Mouse (Mus musculus) forebrain, embryonic 14.5 days (tissue): ENCODE data around the gene Map2k3. TPM values are rescaled to one million over a fixed set of nuclear protein-coding genes. Genes with fewer than 3 reads are reported as not detected.

Source experiments
- ATAC-seq: fragments of 200-750 bp; cut with Nextera tagmentation; 2 replicates; pipeline ENCODE4 v1.8.0; 2017; ENCODE audit warnings: mild to moderate bottlenecking, moderate library complexity
- DNase-seq: peaks from one replicate; pipeline ENCODE4 v3.0.0-alpha.2; 2015; ENCODE audit warnings: low spot score
- H3K27ac ChIP-seq: fragments of 300-500 bp; sonication (generic); 2 replicates; pipeline ENCODE4 v1.5.1; 2014; ENCODE audit warnings: low read depth, mild to moderate bottlenecking, control low read depth, low read length, moderate library complexity
- H3K27me3 ChIP-seq: fragments of 300-500 bp; sonication (generic); replicated peaks from 2 replicates; pipeline ENCODE4 v1.6.1; 2014; ENCODE audit warnings: low read length, control low read depth, mixed read lengths; ENCODE audit not compliant: control insufficient read depth, insufficient read depth
- H3K36me3 ChIP-seq: fragments of 300-500 bp; sonication (generic); 2 replicates; pipeline ENCODE4 v1.6.1; 2014; ENCODE audit warnings: low read length, control low read depth; ENCODE audit not compliant: control insufficient read depth, insufficient read depth
- H3K4me1 ChIP-seq: fragments of 300-500 bp; sonication (generic); 2 replicates; pipeline ENCODE4 v1.6.1; 2014; ENCODE audit warnings: antibody characterized with exemption, low read length, control low read depth; ENCODE audit not compliant: control insufficient read depth, insufficient read depth
- H3K4me2 ChIP-seq: fragments of 300-500 bp; sonication (generic); 2 replicates; pipeline ENCODE4 v1.6.1; 2014; ENCODE audit warnings: mild to moderate bottlenecking, control low read depth, low read length
- H3K4me3 ChIP-seq: fragments of 300-500 bp; sonication (generic); 2 replicates; pipeline ENCODE4 v1.5.1; 2014; ENCODE audit warnings: low read depth, low read length, control low read depth
- H3K9ac ChIP-seq: fragments of 300-500 bp; sonication (generic); 2 replicates; pipeline ENCODE4 v1.6.1; 2014; ENCODE audit warnings: mild to moderate bottlenecking, low read length, control low read depth, moderate library complexity
- H3K9me3 ChIP-seq: fragments of 300-500 bp; sonication (generic); replicated peaks from 2 replicates; pipeline ENCODE4 v1.6.1; 2016; ENCODE audit warnings: low read length, control low read depth, mixed read lengths; ENCODE audit not compliant: control insufficient read depth
- WGBS: fragments of 180-500 bp; shearing (Covaris S2); extraction: QIAGEN DNeasy Blood & Tissue Kit; methylation state at CpG from one replicate; pipeline ENCODE4 v1.1.7; 2014; 5-methylcytosine and 5-hydroxymethylcytosine counted together
- polyA plus RNA-seq: library from polyadenylated mRNA; unstranded; fragments of >200 nt; fragmentation: Nextera tagmentation; extraction: Ambion mirVana; gene quantifications from 2 replicates; pipeline ENCODE4 v1.2.1, GENCODE M21; 2014

Gene Map2k3
- polyA plus RNA-seq, 1 experiment from 2014 or later, result 23.7 TPM

DNA sequence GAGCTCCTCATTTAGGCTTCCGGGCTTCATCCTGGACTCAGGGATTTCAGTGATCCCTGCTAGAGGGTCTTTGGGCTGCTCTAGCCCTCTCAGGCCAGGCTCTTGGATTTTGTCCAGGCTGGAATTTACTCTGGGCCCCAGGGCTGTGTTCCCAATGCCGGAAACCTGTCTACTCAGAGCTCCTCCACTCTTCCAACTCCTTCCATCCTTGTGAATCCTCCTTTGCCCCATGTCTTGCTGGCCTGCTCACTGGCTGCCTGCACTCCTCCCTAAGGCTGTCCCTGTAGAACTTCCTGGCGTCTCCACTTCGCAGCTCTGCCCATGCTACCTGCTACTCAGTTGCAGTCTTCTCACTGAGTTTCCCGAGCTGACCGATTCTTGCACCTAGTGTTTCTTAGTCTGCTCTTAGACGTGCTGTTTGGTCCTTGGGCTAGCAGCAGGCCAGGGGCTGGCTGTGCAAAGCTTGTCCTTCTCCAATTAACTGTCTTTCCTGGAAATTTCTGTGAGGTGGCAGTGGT, 729 bp downstream of the Map2k3 start:
- 6% methylated on average over 7 of the region's 7 CpGs for WGBS
- H3K4me3 ChIP-seq, result peak overlapping the region; percentile 73
- peak overlapping the region; percentile 78 for H3K9ac ChIP-seq
- H3K4me2 ChIP-seq, result peak overlapping the region; percentile 89
- peak; percentile 25 for DNase-seq
- no peaks in the 10 kb centered on the region for H3K36me3 ChIP-seq
- no peak for ATAC-seq
- no peaks in the 10 kb centered on the region for H3K27me3 ChIP-seq
- peaks cover 16% of the 10 kb centered on the region for H3K4me1 ChIP-seq
- H3K9me3 ChIP-seq, result no peaks in the 10 kb centered on the region
- H3K27ac ChIP-seq, result no peak overlapping the region

DNA sequence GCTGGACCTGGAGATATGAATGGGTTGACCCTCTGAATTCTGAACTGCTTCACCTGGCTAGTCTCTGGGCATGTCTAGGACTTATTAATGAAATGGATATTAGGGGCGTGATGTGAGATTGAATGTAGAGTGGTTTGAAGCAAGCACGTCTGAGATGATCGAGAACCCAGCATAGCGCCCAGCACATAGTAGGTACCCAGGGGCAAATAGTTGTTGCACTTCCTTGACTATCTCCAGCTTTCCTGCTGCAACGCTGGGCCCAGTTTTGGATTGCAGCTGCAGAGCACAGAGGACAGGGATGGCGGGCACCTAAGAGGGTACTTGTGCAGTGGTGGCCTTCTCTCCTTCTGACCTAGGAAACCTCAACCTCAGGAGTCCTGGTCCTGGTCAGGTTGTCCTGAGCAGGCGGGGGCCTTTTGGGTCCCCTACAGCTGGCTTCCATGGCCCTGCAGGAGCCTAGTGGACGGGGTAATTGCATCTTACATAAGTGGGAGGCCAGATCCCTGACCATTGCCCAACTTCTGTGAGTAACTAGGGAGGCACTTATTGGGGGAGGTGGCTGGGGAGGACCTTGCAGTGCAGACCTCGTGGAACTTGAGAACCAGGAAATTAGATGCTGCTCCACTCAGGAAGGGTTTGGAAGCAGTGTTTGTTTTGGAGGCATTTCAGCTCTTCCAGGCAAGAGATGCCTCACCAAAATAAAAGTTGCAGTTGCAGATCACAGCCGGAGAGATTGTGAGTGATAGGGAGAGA, 1.5 kb downstream of the Map2k3 start:
- Histone ChIP-seq H3K9ac (peak overlapping the region; percentile 78; the same call in 1 of the 2 replicates), H3K4me2 (peak overlapping the region; percentile 89), H3K4me3 (no peak overlapping the region), H3K27me3 (no peaks in the 10 kb centered on the region), H3K9me3 (no peaks in the 10 kb centered on the region), H3K36me3 (no peaks in the 10 kb centered on the region), H3K4me1 (peaks cover 16% of the 10 kb centered on the region), H3K27ac (no peak overlapping the region)
- ATAC-seq, result no peak
- WGBS, result 88% methylated on average over 10 of the region's 10 CpGs
- no peak for DNase-seq

DNA sequence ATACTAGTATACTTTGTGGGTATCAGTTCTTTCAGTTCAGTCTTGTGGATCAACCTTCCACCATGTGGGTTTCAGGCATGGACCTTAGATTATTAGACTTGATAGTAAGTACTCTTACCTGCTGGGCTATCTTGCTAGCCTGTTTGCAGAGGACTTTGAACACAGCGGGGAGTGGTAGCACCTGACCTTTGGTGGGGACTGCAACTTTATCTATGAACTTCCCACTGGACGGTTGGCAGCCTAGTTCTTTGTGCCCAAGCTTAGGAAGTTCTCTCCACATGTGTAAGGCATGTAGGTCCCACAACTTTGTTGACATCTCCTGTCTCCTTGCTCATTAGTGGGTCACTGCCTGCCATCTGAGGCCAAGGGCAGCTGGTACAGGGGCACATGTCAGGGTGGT, 3.0 kb downstream of the Map2k3 start:
- no peak overlapping the region for H3K4me2 ChIP-seq
- WGBS, result 88% methylated on average over 2 of the region's 2 CpGs

DNA sequence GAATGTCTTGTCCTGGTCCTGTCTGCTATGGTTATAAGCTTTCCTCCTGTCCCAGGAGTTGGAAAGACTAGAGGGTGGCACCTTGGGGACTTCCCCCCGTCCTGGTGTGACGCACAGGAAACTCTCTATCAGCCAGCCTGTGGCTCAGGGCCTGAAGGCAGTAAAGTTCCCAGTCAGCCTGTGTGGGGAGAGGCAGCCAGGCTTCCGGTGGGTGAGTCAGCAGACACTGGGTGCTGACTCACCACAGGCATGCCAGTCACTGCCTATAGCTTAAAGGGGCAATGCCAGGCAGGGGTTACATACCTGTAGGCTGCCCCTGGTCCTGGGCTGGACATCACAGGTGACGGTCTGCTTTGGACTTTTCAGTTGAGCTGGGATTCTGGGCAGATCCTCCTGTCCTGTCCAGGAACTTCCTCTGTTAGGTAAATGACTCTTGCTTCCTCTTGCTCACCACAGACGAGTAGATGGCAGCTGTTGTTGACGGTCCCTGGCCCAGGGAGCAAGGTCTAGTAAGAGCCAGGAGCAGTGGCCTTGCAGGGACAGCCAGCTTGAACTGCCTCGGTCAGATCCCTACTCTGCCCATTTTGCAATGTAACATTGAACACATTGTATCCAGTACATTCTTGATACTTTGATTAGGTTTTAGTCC, 3.6 kb downstream of the Map2k3 start:
- no peaks in the 10 kb centered on the region for H3K9me3 ChIP-seq
- no peak overlapping the region for H3K4me2 ChIP-seq
- H3K4me1 ChIP-seq, result peaks cover 16% of the 10 kb centered on the region
- no peaks in the 10 kb centered on the region for H3K27me3 ChIP-seq
- ATAC-seq, result no peak
- H3K9ac ChIP-seq, result no peak overlapping the region
- 86% methylated on average over 7 of the region's 7 CpGs for WGBS
- no peaks in the 10 kb centered on the region for H3K36me3 ChIP-seq
- no peak for DNase-seq
- no peak overlapping the region for H3K27ac ChIP-seq
- H3K4me3 ChIP-seq, result no peak overlapping the region

More for the DNA sequence above, 3.0 kb downstream of the Map2k3 start:
- DNase-seq (no peak), ATAC-seq (no peak)
- Histone ChIP-seq H3K36me3 (no peaks in the 10 kb centered on the region), H3K9ac (no peak overlapping the region), H3K9me3 (no peaks in the 10 kb centered on the region), H3K27me3 (no peaks in the 10 kb centered on the region), H3K27ac (no peak overlapping the region), H3K4me1 (peaks cover 16% of the 10 kb centered on the region), H3K4me3 (no peak overlapping the region)

DNA sequence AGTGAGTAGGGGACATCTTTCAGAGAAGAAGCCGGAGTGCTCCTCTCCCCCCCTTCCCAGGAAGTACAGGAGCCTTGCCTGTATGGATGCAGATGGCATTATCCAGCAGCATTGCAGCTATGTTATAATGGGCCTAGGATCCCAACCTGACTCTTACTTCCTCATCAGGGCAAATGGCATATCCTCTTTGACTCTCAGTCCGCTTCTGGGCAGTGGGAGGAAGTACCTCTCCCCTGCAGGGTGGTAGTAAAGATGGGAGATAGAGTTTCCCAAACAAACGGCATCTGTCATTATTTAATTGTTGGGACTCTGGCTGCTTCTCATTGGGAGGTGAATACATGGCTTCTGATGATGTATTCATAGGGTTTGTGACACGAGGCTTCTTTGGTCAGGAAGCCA, 4.1 kb downstream of the Map2k3 start:
- Histone ChIP-seq H3K27ac (no peak overlapping the region), H3K4me1 (peaks cover 14% of the 10 kb centered on the region), H3K9ac (no peak overlapping the region), H3K4me2 (no peak overlapping the region), H3K36me3 (0 out of 2 replicates have a peak, but pooled peaks cover 3% of the 10 kb centered on the region), H3K9me3 (no peaks in the 10 kb centered on the region), H3K4me3 (no peak overlapping the region), H3K27me3 (no peaks in the 10 kb centered on the region)
- DNase-seq (no peak), ATAC-seq (no peak)
- 87% methylated on average over 4 of the region's 4 CpGs for WGBS

DNA sequence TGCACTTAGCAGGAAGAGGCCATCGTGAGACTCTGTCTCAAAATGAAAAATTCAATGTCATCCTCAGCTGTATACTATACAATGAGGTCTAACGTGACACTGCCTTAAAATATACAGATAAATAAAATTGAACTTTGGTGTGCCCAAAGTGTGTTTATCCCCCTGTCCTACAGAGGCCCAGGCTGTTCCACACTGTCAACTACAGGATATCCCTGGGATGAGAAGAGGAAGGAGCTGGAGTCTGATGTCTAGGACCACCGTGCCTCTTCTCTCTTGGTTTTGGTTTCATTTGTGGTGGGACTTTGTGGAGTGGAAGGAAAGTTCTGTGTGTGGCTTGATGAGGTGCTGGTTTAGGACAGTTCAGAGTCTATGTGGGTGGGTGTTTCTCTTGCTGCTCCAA, 5.8 kb downstream of the Map2k3 start:
- Histone ChIP-seq H3K36me3 (peaks cover 5% of the 10 kb centered on the region; the same call in 1 of the 2 replicates), H3K9ac (no peak overlapping the region), H3K4me3 (no peak overlapping the region), H3K27me3 (no peaks in the 10 kb centered on the region), H3K9me3 (no peaks in the 10 kb centered on the region), H3K4me2 (no peak overlapping the region), H3K4me1 (peaks cover 9% of the 10 kb centered on the region), H3K27ac (no peak overlapping the region)
- DNase-seq (no peak), ATAC-seq (no peak)
- 85% methylated on average over 3 of the region's 3 CpGs for WGBS

DNA sequence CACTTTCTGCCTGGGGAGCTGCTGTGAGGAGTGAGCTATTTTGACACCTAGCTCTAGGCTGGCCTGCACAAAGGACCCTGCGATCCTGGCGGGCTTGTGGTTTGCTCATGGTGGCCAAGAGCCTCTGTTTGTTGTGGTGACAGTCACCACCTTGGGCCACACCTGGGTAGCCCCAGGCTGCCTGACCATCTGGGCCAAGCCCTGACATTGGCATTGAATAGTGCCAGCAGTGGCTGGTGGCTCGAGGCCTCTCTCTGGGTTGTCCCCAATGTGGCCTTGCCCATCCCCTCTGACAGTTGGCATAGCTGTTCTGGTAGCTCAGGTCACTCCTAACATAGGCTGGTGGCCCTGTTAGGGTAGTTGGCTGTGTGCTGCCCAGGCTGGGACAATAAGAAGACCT, 7.7 kb downstream of the Map2k3 start:
- Histone ChIP-seq H3K4me1 (no peaks in the 10 kb centered on the region), H3K27me3 (no peaks in the 10 kb centered on the region), H3K9me3 (no peaks in the 10 kb centered on the region), H3K4me3 (no peak overlapping the region), H3K27ac (no peak overlapping the region), H3K9ac (no peak overlapping the region), H3K4me2 (no peak overlapping the region), H3K36me3 (peaks cover 23% of the 10 kb centered on the region)
- 90% methylated on average over 3 of the region's 3 CpGs for WGBS
- DNase-seq (no peak), ATAC-seq (no peak)

DNA sequence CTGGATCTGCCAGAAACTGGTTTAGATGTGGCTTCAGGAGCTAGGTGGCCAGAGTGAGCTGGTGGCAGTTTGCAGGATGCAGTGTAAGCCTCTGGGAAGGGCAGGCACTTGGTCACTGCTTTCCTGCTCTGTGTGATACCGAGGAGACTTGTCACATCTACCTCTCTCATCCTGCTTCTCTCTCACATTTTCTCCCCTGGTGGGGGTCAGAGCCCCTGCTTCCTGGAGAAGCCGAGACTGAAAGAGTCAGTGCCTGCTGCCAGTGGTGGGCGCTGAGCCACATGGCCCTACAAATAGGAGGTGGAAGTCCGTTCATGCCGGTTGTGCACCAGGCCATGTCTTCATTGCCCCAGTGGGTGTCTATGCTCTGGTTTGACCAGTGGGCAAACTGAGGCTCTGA, 8.7 kb downstream of the Map2k3 start:
- no peak overlapping the region for H3K27ac ChIP-seq
- H3K36me3 ChIP-seq, result peaks cover 30% of the 10 kb centered on the region
- H3K27me3 ChIP-seq, result no peaks in the 10 kb centered on the region
- DNase-seq (no peak), ATAC-seq (no peak)
- WGBS, result 89% methylated on average over 5 of the region's 5 CpGs
- no peak overlapping the region for H3K4me2 ChIP-seq
- no peak overlapping the region for H3K9ac ChIP-seq
- no peak overlapping the region for H3K4me3 ChIP-seq
- no peaks in the 10 kb centered on the region for H3K9me3 ChIP-seq
- no peaks in the 10 kb centered on the region for H3K4me1 ChIP-seq

DNA sequence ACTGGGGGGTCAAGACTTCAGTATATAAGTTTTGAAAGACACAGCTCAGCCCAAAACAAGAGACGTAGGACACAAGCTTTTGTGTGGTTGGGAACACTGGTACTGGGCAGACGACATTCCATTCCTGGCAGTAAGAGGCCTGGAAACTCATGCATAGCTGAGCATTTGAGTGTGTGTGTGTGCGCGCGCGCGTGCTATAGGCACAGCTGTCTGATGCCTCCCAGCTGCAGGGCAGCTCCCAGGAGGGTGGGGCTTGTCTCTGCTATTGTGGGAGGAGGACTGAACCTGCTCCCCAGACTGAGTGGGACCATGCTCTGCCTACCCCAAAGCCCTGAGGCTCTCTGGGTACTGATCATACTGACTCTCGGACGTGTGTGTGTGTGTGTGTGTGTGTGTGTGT, 9.5 kb downstream of the Map2k3 start:
- H3K9me3 ChIP-seq, result no peaks in the 10 kb centered on the region
- no peak overlapping the region for H3K4me2 ChIP-seq
- no peak overlapping the region for H3K9ac ChIP-seq
- DNase-seq (peak; percentile 19), ATAC-seq (peak; percentile 37; the same call in 1 of the 2 replicates)
- 60% methylated on average over 9 of the region's 9 CpGs for WGBS
- peaks cover 38% of the 10 kb centered on the region for H3K36me3 ChIP-seq
- no peaks in the 10 kb centered on the region for H3K27me3 ChIP-seq
- H3K27ac ChIP-seq, result no peak overlapping the region
- H3K4me1 ChIP-seq, result no peaks in the 10 kb centered on the region
- no peak overlapping the region for H3K4me3 ChIP-seq
